ENCODE assay signal across 9 mouse cellular contexts in the genomic region with DNA sequence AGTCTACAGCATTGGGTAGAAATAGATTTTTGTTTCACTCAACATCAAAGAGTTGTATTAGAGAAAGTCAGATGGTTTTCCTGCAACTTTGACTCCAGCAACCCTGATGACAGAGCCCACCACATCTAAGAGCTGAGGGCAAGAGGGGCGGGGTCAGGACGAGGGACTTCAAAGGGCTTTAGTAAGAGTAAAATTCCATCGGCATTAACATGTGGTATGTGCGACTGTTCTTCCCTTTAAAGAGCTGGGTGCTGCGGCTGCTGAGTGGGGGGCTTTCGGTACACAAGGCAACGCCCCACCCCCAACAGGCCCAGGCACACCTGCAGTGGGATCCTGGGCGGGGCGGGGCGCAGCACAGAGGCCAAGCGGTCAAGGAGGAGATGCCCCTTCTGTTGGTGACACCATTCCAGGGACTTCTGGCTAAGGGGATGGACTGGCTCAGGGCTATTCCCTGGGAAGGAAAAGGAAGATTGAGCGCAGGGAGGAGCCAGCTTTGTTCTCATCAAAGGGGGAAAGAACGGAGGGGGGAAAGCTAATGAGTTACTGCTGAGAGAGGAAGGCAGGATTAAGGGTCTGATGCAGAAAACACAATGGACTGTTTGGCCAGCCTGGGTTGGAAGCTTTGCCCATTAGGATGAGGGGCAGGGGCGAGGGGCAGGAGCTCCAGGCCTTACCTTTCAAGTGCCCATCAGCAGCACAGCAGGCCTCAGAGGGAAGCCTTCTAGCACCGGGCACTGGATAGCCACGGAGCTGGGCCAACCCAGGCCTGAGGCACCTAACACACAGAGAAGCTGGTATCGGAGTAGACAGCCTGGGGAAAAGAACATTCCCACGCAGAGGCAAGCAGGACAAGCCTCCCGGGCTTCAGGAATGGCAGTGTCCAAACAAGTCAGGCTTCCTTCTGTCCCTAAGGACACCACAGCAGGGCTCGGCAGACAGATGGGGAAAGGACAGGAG.
A peak's percentile ranks its signal among the peaks of the same experiment; 100 is the strongest.
DNase-seq lines count a peak whose midpoint lies in the region; ATAC-seq and TF ChIP-seq lines count a peak whose summit lies in the region.
"Had no signal": no experiment of that assay in that cellular context is flagged by ENCODE, and none has a peak within 500 bp of the region (broad histone marks: within the 10 kb centered on the region; RNA-seq: fewer than 3 reads in every experiment).

No protein-coding gene starts in this region.

- H3K9me3 ChIP-seq in hindbrain, postnatal 0 days (ENCODE audit: low read length) = no peaks in the 10 kb centered on the region

- H3K4me1 ChIP-seq in hindbrain, postnatal 0 days (ENCODE audit: insufficient read depth, low read length) = peaks cover 41% of the 10 kb centered on the region

- H3K4me3 ChIP-seq in hindbrain, postnatal 0 days (ENCODE audit: low read length) = no peak overlapping the region

- ATAC-seq in hindbrain, postnatal 0 days = peak; percentile 33; the same call in 1 of the 2 replicates

- 17% methylated on average over 20 of the region's 20 CpGs for WGBS in hindbrain, postnatal 0 days

- H3K4me2 ChIP-seq in hindbrain, postnatal 0 days (ENCODE audit: low read depth, low read length) = no peak overlapping the region

- no peak for TF ChIP-seq CTCF in hindbrain, postnatal 0 days (IDR thresholded peaks at IDR 0.05; ENCODE audit: low read depth)

- no peaks in the 10 kb centered on the region for H3K36me3 ChIP-seq in hindbrain, postnatal 0 days (ENCODE audit: insufficient read depth, low read length)

- DNase-seq in cerebellum, adult 9-11 months = peak; percentile 58
- DNase-seq in cerebellum, adult 11 months = no peak
- DNase-seq in embryo, embryonic 10.5 days (ENCODE audit: low spot score) = peak; percentile 74
- no peak for DNase-seq in hindbrain, postnatal 0 days (ENCODE audit: low spot score)
- peak; percentile 87 for DNase-seq in retina, postnatal 1 day
- no peak for DNase-seq in ovary, postnatal 10 days (ENCODE audit: low spot score)
- DNase-seq in spleen, postnatal 10 days (ENCODE audit: low spot score in 2 of 2) = no peak
- DNase-seq in layer of hippocampus, adult 8-10 months (ENCODE audit: low spot score in 2 of 2) = no peak
- DNase-seq: right cerebral cortex, adult 18-20 months had no signal

- H3K27ac ChIP-seq in hindbrain, postnatal 0 days = peak overlapping the region; percentile 41; the same call in 1 of the 2 replicates

- H3K9ac ChIP-seq in hindbrain, postnatal 0 days (replicated peaks; ENCODE audit: low read length) = no peak overlapping the region

- H3K27me3 ChIP-seq in hindbrain, postnatal 0 days (ENCODE audit: insufficient read depth, low read length) = no peaks in the 10 kb centered on the region

Comparison
In these comparisons a context has a peak if more than half of its experiments do, and no peak if none do; other contexts are left out.
1. DNase-seq: peak in cerebellum, adult 9-11 months (single experiment), embryo, embryonic 10.5 days (single experiment) and retina, postnatal 1 day (single experiment); none in cerebellum, adult 11 months (single experiment), hindbrain, postnatal 0 days (single experiment), ovary, postnatal 10 days (single experiment), spleen, postnatal 10 days (0 of 2) and layer of hippocampus, adult 8-10 months (0 of 2).